Mouse (Mus musculus) midbrain, embryonic 11.5 days (tissue): ENCODE measurements at regions not wholly inside any gene's neighbourhood (a gene's known extent, or its start where the extent isn't known, plus 50 kb on each side); places are given as distances from the start of the nearest gene placed in this dataset.

Source experiments
- ATAC-seq: fragments of 200-750 bp; cut with Nextera tagmentation; 2 replicates; pipeline ENCODE4 v1.8.0; 2017; ENCODE audit warnings: moderate TSS enrichment, moderate library complexity; ENCODE audit not compliant: low FRiP score
- DNase-seq: peaks from one replicate; pipeline ENCODE4 v3.0.0; 2015; ENCODE audit warnings: low spot score; ENCODE audit errors: missing footprints
- H3K27ac ChIP-seq: fragments of 300-500 bp; sonication (generic); 2 replicates; pipeline ENCODE4 v1.5.1; 2014; ENCODE audit warnings: low read depth, low read length
- H3K27me3 ChIP-seq: fragments of 300-500 bp; sonication (generic); 2 replicates; pipeline ENCODE4 v1.6.1; 2014; ENCODE audit warnings: mild to moderate bottlenecking, low read length, moderate library complexity, mixed read lengths; ENCODE audit not compliant: control insufficient read depth, insufficient read depth
- H3K36me3 ChIP-seq: fragments of 300-500 bp; sonication (generic); 2 replicates; pipeline ENCODE4 v1.6.1; 2014; ENCODE audit warnings: mild to moderate bottlenecking, low read length, moderate library complexity, mixed read lengths; ENCODE audit not compliant: control insufficient read depth, insufficient read depth
- H3K4me1 ChIP-seq: fragments of 300-500 bp; sonication (generic); 2 replicates; pipeline ENCODE4 v1.6.1; 2014; ENCODE audit warnings: low read length; ENCODE audit not compliant: control insufficient read depth, insufficient read depth
- H3K4me2 ChIP-seq: fragments of 300-500 bp; sonication (generic); 2 replicates; pipeline ENCODE4 v1.6.1; 2014; ENCODE audit warnings: mild to moderate bottlenecking, moderate library complexity
- H3K4me3 ChIP-seq: fragments of 300-500 bp; sonication (generic); 2 replicates; pipeline ENCODE4 v1.5.1; 2014; ENCODE audit warnings: low read depth, low read length
- H3K9ac ChIP-seq: fragments of 300-500 bp; sonication (generic); 2 replicates; pipeline ENCODE4 v1.6.1; 2014; ENCODE audit warnings: low read length
- H3K9me3 ChIP-seq: fragments of 300-500 bp; sonication (generic); 2 replicates; pipeline ENCODE4 v1.6.1; 2016; ENCODE audit warnings: low read length; ENCODE audit not compliant: control insufficient read depth
- WGBS: fragments of 180-500 bp; shearing (Covaris S2); extraction: QIAGEN DNeasy Blood & Tissue Kit; methylation state at CpG from one replicate; pipeline ENCODE4 v1.1.7; 2014; 5-methylcytosine and 5-hydroxymethylcytosine counted together

DNA sequence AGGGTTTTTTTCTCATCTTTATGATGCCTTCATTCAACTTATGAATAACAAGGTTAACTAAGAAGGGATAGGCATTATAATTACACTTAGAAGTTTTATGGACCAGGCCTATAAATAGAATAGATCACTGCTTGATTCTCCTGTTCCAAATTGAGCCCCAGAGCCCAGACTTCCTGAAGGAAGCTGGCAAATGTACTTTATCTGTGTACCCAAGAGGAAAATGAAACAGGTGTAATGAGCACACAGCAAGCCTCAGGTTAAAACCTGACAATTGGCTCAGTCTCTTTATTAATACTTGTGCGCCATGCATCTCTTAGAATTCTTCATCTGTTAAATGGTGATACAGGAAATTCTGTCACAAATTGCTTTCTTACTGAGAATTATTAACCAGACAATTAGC lies 95.4 kb upstream of the Kcnip4 start:
- Histone ChIP-seq H3K27me3 (no peaks in the 10 kb centered on the region), H3K27ac (no peak overlapping the region), H3K9ac (no peak overlapping the region), H3K4me2 (no peak overlapping the region), H3K4me1 (no peaks in the 10 kb centered on the region), H3K4me3 (no peak overlapping the region), H3K36me3 (no peaks in the 10 kb centered on the region), H3K9me3 (no peaks in the 10 kb centered on the region)
- WGBS: 100% methylated on average over 1 of the region's 1 CpGs
- DNase-seq: no peak
- no peak for ATAC-seq

DNA sequence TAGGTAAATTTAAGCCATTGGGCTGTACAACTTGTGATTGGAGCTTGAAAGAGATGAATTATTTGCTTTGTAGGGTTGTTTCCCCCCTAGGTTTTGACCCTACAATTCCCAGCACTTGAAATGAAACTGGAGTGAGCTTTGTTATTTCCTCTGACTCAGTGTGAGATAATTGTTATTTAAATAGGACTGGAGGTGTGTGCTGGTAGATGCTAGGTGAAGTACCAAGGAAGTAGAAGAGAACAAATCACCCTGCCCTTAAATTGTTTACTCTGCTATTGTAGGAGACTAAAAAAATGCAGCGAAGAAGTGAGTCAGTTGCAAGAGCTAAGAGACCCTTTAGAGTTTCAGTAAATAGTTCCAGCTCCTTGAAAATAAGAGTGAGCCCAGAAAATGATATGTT lies 82.1 kb upstream of the Kcnip4 start:
- 50% methylated on average over 1 of the region's 1 CpGs for WGBS
- H3K4me3 ChIP-seq: no peak overlapping the region

DNA sequence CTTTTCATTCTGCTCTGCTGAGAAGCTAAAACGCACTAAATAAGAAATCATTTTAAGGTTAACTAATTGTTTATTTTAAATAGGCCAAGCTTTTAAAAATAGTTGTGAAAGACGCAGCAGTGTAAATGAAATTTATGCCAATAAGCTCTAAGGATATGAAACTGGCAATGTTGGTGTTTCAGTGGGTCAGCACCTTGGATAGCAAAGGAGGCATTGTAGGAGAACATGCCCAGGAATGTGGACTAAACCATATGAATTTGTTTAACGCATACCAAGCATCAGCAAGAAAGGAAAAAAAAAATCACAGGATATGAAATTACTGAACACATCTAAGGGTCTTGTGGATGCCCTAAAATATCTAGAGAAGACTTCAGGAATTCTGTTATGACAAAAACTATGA lies 56.1 kb upstream of the Kcnip4 start:
- Histone ChIP-seq H3K4me2 (no peak overlapping the region), H3K27ac (no peak overlapping the region), H3K27me3 (no peaks in the 10 kb centered on the region), H3K4me1 (no peaks in the 10 kb centered on the region), H3K9me3 (no peaks in the 10 kb centered on the region), H3K4me3 (no peak overlapping the region), H3K36me3 (no peaks in the 10 kb centered on the region), H3K9ac (no peak overlapping the region)
- no peak for DNase-seq
- no peak for ATAC-seq
- WGBS: 89% methylated on average over 3 of the region's 3 CpGs

More for the DNA sequence above, 82.1 kb upstream of the Kcnip4 start:
- Histone ChIP-seq H3K9ac (no peak overlapping the region), H3K27ac (no peak overlapping the region), H3K36me3 (no peaks in the 10 kb centered on the region), H3K27me3 (no peaks in the 10 kb centered on the region), H3K4me1 (no peaks in the 10 kb centered on the region), H3K4me2 (no peak overlapping the region), H3K9me3 (no peaks in the 10 kb centered on the region)
- no peak for ATAC-seq
- DNase-seq: no peak

DNA sequence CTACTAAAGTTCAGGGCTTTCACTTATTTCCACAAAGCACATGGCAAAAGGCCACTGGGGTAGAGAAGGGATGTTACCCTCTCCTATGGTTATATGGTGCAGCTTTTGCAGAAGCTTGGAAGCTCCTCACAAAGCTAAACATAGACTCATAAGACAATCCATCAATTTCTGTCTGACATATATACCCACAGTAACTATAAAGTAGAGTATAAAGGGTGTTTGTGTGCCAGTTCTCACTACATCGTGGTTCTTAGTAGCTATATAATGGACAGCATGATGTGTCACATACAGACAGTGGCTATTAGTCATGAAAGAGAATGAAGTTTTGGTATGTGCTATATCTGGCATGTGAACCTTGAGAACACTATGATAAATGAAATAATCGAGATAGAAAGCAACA lies 51.2 kb upstream of the Kcnip4 start:
- no peak for ATAC-seq
- H3K9ac ChIP-seq: no peak overlapping the region
- no peak overlapping the region for H3K4me3 ChIP-seq
- H3K9me3 ChIP-seq: no peaks in the 10 kb centered on the region
- DNase-seq: no peak
- no peaks in the 10 kb centered on the region for H3K27me3 ChIP-seq
- WGBS: 68% methylated on average over 2 of the region's 2 CpGs
- H3K27ac ChIP-seq: no peak overlapping the region
- H3K4me2 ChIP-seq: no peak overlapping the region
- no peaks in the 10 kb centered on the region for H3K36me3 ChIP-seq
- H3K4me1 ChIP-seq: no peaks in the 10 kb centered on the region
